Mouse (Mus musculus) activated CD4-positive, CD25-positive, alpha-beta regulatory T cell, adult 4 months (primary cell): Measurements from ENCODE around the gene Kcnc4. TPM values are rescaled to one million over a fixed set of nuclear protein-coding genes. Genes with fewer than 3 reads are reported as not detected.

ENCODE experiments used
- ATAC-seq: one replicate; pipeline ENCODE4 v1.8.0; 2017
- polyA plus RNA-seq, 2 experiments: library from polyadenylated mRNA; unstranded; fragments of 100-300 nt; shearing (Covaris generic); gene quantifications; one replicate each; pipeline ENCODE4 v1.2.1; 2017

Kcnc4 gene
- polyA plus RNA-seq, 2 experiments from 2014 or later = not detected

DNA sequence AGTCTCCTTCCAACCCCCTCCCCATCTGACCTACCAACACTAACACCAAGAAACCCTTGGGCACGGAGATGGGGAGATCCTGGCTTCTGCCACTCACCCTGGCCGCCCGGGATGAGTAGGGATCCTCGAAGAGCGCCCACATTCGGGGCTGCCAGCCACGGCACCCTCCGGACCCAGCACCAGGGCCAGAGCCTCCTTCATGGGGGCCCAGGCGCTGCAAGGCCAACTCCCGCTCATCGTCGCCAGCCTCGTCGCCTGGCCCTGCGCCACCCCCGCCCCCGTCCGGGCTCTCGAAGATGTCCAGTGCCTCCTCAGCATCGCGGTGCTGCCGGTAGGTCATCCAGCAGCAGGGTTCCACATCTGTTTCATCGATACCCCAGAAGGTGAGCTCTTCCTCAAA, 1.2 kb downstream of the Kcnc4 start:
- no peak for ATAC-seq

DNA sequence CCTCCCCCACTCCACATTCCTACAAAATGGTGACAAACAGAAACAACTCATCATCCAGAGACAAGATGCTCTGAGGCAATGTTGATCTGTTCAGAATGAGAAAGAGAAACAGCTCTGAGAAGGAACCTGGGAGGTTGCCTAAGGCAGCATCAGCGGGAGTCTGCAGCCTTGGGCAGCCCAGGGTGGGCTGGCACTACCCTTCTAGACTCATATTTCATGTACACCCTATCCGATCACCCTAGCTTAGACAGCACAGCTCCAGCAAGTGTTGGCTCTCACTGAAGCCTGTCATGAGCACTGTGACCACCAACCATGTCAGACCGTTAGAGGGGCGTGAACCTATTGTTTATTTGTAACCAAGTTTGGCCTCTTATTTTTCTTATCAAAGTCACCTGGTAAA, 5.1 kb downstream of the Kcnc4 start:
- ATAC-seq = no peak

DNA sequence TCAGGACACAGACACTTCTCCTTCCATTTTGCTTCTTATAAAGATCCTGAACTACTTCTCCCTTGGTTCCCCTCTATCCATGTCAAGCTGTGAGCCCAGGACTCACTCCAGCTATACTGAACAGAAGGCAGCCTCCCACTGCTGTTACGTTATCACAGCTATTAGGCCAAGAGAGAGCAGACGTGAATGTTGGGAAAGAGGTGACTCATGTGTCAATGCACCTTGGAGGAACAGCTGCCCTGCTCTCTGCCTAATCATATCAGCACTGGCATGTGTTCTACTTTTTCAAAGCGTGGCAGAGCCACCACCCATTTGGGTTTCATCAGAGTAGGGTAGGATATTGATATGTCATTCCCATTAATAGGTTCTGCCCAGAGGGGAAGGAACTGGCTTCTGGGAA, 12.5 kb downstream of the Kcnc4 start:
- no peak for ATAC-seq

DNA sequence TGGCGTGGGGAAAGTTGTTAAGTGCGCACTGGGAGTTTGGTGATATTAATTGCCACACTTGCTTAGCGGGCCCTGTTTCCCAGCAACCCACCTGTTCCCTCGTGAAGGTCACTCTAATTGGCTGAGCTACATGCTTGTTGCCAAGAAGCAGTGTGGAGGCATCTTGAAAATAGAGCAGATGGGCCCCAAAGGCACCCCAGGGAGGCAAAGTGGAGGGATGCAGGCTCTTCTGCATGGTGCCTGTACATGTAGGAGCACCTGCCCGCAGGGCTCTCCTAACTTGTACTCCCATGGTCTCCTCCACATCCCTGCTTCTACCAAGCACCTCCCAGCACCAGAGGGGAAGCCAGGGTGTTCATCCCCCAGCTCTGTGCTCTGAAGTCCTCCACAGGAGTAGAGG, 15.5 kb downstream of the Kcnc4 start:
- ATAC-seq = no peak

DNA sequence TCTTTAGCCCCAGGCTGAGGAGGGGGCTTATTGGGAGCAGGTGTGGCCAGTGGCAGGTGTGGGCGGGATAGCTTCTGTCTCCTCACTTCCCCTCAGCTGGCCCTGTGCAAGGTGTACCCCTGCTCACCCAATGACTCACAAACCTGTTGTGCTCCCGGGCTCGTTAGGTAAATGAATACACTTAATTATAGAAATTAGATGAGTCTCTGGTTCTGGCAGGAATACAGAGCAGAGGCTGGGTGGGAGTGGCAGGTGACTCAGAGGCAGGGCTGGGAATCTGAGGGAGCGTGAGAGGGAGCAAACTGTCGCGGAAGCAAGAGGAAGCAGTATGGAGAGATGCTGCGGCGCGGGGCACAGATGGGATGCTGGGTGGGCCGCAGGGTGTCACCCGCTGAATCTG, 17.2 kb downstream of the Kcnc4 start:
- ATAC-seq = no peak

DNA sequence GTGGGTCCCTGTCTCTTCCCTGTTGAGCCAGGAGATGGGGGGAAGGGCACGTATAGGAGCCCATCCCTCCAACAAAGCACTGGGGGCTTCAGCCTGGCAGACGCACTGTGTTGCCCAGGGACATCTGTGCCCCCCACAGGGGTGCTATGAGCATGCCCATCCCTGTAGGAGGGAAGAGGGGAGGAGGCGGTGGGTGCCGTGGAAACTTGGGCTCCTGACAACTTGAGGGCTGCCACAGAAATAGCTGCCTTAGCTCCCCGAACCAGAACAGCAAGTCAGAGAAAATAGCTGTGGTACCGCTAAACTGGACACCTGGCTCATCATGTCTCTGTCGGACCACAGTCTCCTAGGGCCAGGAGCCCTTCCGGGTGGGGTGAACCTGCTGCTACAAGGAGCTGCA, 18.0 kb downstream of the Kcnc4 start:
- ATAC-seq = no peak

DNA sequence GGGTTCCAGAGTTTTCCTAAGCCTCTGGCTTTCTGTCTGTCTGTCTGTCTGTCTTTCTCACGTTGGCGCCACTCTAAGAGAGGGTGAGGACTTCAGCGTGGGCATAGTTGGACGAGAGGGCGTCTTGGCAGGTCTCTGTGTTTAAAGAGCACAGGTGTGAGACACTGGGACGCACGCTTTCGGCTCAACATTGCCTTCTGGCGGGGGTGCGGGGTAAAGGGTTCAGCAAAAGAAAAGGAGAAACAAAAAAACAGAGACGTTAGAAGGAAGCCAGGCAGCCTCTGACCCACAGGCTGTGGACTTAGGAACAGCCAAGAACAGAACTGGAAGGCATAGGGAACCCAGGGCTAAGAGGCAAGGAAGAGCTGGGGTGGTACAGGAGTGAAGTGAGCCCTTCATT, 20.1 kb downstream of the Kcnc4 start:
- no peak for ATAC-seq

DNA sequence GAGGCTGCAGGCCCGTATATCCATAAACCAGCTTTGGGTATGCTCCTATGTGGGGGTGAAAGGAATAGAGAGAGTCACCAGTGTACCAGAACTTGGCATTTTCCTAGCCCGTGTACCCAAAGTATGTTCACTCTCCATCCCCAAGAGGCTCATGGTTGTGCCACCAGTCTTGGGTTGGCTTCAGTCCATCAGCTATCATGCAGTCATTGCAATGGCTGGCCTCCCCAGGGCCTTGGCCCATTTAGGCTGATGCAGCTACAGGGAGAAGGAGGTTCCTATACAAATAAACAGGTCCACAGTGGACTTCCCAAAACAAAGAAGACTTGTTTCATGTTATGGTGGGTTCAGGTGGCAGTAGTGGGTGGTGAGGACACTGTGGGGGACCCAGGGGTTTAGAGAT, 21.7 kb downstream of the Kcnc4 start:
- no peak for ATAC-seq

DNA sequence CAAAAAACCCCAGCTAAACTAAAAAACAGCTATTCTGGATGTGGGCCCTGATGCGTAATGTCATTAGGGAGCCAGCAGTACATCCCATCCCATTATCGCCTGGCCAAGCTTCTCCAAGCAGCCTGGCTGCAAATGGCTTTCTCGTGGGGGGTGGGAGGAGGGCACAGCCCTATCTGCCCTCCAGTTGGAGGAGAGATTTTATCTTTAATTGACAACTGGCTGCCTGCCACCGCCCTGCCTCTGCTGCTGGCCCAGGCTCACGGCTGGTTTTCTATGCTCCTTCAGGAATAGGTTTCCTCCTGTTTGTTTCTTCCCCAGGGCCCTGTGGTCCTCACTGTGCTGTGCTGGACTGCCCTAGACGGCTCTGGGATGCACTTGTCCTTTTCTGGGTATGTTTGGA, 22.9 kb downstream of the Kcnc4 start:
- ATAC-seq = no peak

DNA sequence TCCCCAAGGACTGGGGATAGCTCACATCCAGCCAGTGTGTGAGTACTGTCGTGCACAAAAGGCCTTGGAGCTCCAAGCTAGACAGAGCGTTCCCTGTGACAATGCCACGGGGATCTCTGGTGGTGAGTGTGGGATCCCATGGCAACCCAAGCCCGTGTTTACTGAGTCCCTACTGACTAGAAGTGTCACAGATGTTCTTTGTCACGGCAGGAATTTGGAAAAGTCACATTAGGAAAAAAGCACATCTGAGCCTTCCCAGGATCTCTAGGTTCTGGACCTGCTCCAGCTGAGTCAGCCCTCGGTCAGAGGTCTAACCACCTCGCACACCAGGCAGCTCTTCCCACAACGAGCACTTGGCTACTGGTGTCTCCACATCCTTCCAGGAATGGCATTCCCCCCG, 25.7 kb downstream of the Kcnc4 start:
- ATAC-seq = no peak

DNA sequence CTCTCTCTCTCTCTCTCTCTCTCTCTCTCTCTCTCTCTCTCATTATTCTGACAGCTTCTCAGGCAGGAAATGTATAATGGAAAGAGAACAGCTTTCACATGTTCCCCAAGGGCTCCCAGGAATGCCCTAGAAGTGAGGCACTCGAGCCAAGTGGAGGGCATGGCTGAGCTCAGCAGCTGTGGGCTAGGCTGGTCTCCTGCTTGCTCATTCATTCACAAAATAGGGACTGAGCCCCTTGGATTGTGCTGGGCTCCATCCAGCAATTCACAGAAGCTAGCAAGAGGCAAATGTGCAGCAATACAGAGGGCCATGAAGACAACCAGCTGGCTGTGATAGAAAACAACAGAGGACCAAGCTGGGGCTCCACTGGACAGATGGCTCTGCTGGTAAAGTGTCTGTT, 28.1 kb downstream of the Kcnc4 start:
- ATAC-seq = no peak

DNA sequence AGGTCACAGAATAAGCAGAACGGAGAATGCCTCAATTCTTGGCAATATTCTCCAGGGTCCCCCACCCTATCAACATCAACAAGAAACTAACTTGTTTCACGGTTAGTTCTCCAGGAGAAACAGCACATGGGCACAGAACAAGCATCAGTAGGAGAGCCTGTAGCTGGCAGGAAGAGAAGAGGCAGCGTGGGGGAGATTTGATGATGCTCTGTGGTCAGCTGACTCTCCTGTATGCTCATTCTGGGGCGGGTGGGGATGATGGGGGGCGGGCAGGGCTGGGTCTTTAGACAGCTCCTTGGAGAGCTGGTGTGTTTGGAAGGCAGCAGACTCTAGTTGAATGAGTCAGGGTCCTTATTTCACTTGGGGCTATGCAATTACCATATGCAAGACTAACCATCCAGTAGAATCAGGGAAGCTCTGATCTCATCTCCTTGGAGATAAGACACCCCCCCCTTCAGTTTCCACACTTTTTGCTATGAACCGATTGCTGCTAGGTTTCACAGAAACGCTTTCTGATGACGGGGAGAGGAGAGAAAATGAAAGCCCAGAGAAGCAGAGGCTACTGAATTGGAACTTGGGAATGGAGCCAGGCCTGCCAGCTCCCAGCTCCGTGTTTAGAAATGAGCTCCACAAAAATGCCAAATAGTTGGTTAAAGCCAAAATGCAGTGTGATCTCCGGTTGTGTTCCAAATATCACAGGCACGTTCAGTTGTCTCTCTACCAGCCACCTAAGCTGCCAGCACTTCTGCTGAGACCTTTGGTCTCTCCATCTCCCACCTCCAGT, 34.9 kb downstream of the Kcnc4 start:
- ATAC-seq = no peak

DNA sequence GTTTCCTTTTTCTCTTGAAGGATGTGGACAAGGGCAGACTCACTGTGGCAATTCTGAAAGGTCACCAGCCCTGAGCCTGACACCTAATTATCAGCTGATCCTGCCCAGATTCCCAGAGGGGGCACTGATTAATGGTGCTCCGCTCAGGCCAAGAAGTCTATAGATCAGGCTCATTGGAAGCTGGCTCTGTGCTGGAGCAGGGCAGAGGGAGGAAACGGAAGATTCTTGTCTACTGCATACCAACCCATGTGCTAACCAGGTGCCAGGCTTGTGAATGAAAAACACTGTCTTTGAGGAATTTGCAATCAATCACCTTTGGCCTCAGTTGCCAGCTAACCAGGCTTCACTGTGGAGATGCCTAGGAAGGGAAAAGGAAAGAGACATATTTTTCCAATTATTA, 39.2 kb downstream of the Kcnc4 start:
- no peak for ATAC-seq

DNA sequence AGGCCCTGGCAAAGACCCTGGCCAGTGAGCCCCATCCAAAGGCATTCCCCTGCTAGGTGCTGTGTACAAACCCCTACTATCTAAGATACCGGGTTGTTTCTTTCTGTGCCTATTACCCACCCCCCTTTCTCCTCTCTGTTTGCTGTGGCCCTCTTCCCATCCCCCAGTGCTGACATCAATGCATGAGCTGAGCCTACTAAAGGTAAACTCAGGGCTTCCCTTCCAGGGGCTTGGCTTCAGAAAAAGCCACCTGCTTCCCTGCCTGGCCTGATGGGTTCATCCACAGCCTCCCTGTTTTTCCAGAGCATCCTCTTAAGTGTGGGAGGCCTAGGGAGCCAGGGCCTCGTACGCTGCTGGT, 42.1 kb downstream of the Kcnc4 start:
- ATAC-seq = no peak

DNA sequence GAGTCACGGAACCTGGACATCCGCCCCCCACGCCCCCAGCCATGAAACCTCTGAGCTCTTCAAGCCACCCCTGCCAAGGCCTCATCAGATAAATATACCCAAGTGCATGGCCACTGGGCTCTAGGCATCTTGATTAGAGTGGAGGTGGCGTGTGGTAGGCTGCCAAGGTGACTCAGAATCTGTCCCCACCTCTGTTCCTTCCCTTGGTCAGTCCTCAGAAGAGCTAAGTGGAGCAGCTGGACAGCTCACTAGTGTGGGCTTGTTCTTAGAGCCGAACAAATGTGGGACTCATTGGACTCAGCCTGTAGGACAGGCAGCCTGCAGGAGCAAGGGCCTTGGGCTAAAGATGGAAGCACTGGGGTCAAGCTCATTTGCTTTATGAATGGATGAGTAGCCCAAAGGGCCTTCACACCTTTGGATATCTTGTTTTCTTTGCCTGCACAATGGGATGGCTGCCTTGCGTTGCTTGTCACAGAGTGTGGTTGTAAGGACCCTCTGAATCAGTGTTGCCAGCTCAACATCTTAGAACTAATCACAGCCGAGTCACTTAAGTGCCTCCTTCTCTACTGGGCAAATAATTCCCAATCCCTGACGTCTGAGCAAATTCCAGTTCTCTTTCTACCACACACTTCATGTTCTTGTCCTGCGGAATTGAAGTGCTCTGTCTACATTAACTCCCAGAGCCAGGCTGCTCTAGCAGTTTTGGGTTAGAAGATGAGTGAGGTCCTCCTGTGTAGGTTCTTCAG, 42.6 kb downstream of the Kcnc4 start:
- ATAC-seq = no peak

DNA sequence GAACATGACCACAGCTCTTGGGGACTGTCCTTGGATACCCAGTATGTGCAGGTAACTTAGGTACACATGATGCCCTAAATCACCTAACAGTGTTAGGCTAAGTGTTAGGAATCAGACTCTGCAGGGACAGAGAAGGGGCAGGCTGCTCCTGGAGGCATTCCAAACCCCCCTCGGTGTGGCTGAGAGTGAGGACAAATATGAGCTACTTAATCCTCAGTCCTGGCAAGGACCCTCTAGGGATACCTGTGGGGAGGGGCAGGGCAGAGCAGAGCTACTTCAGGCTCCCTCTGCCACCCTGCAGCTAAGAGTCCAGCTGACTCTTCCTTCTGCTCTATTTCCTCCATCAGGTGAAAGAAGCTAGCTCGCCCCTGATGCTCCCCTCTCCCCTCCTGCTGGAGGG, 46.3 kb downstream of the Kcnc4 start:
- ATAC-seq = no peak

DNA sequence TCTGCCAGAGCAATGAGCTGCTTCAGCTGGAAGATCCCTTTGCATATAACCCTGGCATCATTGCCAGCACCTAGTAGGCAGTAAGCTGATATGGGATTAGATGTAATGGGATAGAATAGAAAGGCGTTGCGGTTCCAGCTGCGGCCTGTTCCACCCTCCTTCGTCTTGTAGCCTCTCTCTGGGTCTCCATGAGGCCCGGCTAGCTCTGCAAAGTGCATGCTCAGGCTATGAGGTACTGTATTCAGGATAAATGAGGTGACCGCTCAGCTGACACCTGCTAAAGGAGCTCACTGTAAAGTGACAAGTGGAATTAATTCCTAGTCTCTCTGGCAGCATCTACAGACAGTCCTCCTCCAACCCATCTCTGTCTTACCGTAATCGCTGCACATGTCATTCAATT, 46.8 kb downstream of the Kcnc4 start:
- ATAC-seq = no peak

DNA sequence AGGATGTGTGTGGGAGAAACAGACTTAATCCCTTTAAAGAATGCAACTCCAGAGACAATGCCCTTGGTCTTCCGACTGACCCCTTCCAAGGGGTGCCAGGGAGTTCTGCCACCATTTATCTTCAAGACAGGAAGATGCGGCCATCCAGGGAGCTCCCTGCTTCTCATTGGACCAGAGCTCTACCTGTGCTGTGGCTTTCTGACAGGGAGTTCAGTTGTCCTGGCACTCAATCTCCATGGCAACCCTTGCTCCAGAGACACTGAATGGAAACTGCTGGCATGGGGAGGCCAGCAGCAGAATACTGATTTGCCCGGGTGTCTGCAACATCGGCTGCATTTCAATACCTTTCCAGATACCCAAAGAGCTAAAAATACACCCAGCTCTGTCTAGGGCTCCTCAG, 47.7 kb downstream of the Kcnc4 start:
- ATAC-seq = no peak

DNA sequence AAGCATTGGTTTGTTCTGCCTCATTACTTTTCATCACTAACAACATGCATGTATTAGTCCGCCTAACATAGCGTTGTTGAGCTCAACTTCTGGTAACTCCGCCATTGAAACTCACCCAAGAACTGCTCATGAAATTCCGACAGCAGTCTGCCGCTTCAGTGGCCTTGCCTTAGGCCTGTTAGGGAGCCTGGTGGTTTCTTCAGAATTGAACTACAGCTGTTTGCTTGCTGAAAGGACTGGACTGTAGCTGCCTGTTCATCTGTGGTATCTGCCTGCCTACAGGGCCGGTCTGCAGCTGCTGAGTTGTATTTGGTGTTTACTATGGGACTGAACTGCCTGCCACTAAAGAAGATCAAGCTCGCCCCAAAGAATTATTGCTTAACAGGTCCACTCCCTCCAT, 58.0 kb downstream of the Kcnc4 start:
- no peak for ATAC-seq

DNA sequence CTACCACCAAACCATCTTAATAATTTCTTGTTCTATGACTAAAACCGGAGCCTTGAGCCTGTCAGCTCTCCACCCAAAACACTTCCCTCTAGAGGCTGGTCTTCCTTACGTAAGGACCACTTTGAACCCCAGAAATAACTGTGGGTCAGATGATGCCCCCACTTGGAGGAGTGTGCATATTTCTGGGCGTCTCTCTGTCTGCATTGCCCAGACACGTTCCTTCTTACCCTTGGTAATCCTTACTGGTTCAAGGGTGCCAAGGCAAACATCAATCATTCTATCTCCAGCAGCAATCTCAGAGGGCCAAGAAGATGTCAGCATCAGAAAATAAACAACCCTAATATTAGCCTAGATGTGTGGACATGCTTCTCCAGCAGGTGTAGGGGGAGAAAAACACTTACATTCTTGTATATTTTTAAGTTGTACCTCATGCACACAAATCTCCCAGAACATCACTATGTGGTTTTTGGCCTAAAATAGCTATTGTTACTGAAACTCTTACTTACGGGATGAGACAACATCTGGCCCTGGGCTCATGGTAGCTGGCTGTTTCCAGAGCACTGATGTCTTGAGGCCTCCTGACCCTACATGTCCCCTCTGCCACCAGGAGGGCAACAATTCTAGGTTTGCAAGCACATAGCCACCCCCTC, 59.2 kb downstream of the Kcnc4 start:
- ATAC-seq = no peak

DNA sequence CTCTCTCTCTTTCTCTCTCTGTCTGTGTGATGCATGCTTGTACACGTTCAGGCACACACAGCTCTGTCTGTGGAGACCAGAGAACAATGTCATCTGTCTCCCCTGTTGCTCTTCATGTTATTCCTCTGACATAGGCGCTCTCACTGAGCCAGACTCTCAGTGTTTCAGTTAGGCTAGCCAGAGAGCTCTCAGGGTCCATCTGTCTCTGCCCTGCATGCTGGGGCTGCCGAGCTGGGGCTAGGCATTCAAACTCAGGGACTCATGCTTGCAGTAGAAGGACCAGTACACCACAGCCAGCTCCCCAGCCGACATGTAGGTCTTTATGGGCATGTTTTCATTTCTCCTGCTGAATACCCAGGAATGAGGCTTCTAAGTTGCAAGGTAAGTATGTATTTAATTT, 68.2 kb downstream of the Kcnc4 start:
- ATAC-seq = no peak
